Mouse (Mus musculus): ENCODE data around the gene Cntd1. TPM values are rescaled to one million over a fixed set of nuclear protein-coding genes. Genes with fewer than 3 reads are reported as not detected.
"Not testable (repeated sequence)": the region's sequence is repeated elsewhere in the genome, so short reads cannot be mapped to it uniquely, and the experiment has no call there.

Cntd1 gene
- polyA plus RNA-seq, 1 experiment from 2014 or later: 1.7 TPM

- no peaks in the 10 kb centered on the region; the same call in 1 of the 2 replicates for H3K4me1 ChIP-seq
- peaks cover 45% of the 10 kb centered on the region for H3K36me3 ChIP-seq
- H3K9ac ChIP-seq: no peak overlapping the region
- no peaks in the 10 kb centered on the region for H3K9me3 ChIP-seq
- no peak for ATAC-seq (ENCODE audit: borderline replicate concordance, extremely low read depth, low FRiP score, low TSS enrichment)
- H3K4me3 ChIP-seq: no peak overlapping the region
- H3K27ac ChIP-seq: no peak overlapping the region
- no peak overlapping the region for H3K4me2 ChIP-seq
- no peaks in the 10 kb centered on the region for H3K27me3 ChIP-seq
- WGBS: 83% methylated on average over 11 of the region's 11 CpGs
Measured at GRCm38 (mm10) chr11:101326147-101326546, 47.3 kb downstream of the Cntd1 start.

- ATAC-seq (ENCODE audit: borderline replicate concordance, extremely low read depth, low FRiP score, low TSS enrichment): no peak
Measured at GRCm38 (mm10) chr11:101327311-101327710, 48.5 kb downstream of the Cntd1 start.

GRCm38 (mm10) chr11:101328941-101329635, 50.3 kb downstream of the Cntd1 start:
- Histone ChIP-seq H3K4me1 (no peaks in the 10 kb centered on the region; the same call in 1 of the 2 replicates), H3K27ac (no peak overlapping the region), H3K4me2 (no peak overlapping the region), H3K36me3 (peaks cover 17% of the 10 kb centered on the region), H3K9me3 (no peaks in the 10 kb centered on the region), H3K4me3 (no peak overlapping the region), H3K9ac (no peak overlapping the region), H3K27me3 (no peaks in the 10 kb centered on the region)
- ATAC-seq (ENCODE audit: borderline replicate concordance, extremely low read depth, low FRiP score, low TSS enrichment): no peak
- WGBS: 63% methylated on average over 6 of the region's 6 CpGs

More at GRCm38 (mm10) chr11:101327311-101327710, 48.5 kb downstream of the Cntd1 start:
- H3K4me2 ChIP-seq: no peak overlapping the region
- no peaks in the 10 kb centered on the region for H3K9me3 ChIP-seq
- H3K27ac ChIP-seq: no peak overlapping the region
- no peak overlapping the region for H3K9ac ChIP-seq
- WGBS: 51% methylated on average over 3 of the region's 3 CpGs
- H3K4me3 ChIP-seq: no peak overlapping the region
- H3K27me3 ChIP-seq: no peaks in the 10 kb centered on the region
- H3K36me3 ChIP-seq: peaks cover 34% of the 10 kb centered on the region
- H3K4me1 ChIP-seq: no peaks in the 10 kb centered on the region; the same call in 1 of the 2 replicates

DNA sequence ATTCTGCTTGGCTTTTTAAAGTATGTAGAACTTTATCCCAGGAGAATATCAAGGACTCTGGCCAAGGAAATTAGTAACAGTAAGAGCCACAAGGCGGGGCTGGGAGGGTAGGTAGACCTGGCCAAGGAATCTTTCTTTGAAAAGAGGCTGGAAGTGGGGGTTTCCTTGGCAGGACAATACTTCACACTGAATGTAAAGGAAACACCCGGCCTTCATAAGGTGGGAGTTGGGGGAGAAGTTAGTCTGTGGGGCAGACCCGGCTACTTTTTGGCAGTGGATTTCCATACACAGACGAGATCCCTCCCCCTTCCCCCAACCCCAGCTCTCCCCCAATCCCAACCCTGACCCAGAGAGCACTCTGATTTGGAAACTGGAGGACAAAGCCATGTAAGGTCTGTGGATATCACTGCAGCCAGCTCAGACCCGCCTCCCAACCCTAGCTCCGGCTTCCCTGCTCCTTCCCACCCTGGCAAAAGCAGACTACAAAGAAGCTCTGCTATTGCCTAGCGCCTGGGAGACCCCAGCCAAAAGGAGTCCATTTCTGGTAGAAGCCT, 51.6 kb downstream of the Cntd1 start, which contains the start of gene Aoc3:
Aoc3 (plus strand) TSS at position 235 of the 554 bp plus-strand sequence.
- no peak within 1 kb of the TSS for H3K4me3 ChIP-seq
- peak within 1 kb of the TSS; percentile 13; the same call in 1 of the 2 replicates for H3K4me2 ChIP-seq
- H3K36me3 ChIP-seq: peaks cover 4% of the 10 kb centered on the region; the same call in 1 of the 2 replicates
- H3K4me1 ChIP-seq: no peaks in the 10 kb centered on the region; the same call in 1 of the 2 replicates
- WGBS: 59% methylated on average over 7 of the region's 7 CpGs
- H3K27ac ChIP-seq: no peak within 1 kb of the TSS
- 0 out of 2 replicates have a peak, but pooled peaks have one; percentile 36 for ATAC-seq (ENCODE audit: borderline replicate concordance, extremely low read depth, low FRiP score, low TSS enrichment)
- no peaks in the 10 kb centered on the region for H3K27me3 ChIP-seq
- no peaks in the 10 kb centered on the region for H3K9me3 ChIP-seq
- H3K9ac ChIP-seq: no peak within 1 kb of the TSS

- 75% methylated on average over 6 of the region's 6 CpGs for WGBS
- H3K9ac ChIP-seq, H3K4me1 ChIP-seq, H3K36me3 ChIP-seq, H3K9me3 ChIP-seq, H3K27ac ChIP-seq, H3K27me3 ChIP-seq, H3K4me3 ChIP-seq: not testable (repeated sequence)
- H3K4me2 ChIP-seq: peak overlapping the region; percentile 13; the same call in 1 of the 2 replicates
- 0 out of 2 replicates have a peak, but pooled peaks have one; percentile 20 for ATAC-seq (ENCODE audit: borderline replicate concordance, extremely low read depth, low FRiP score, low TSS enrichment)
Measured at GRCm38 (mm10) chr11:101330961-101331360, 52.1 kb downstream of the Cntd1 start.

DNA sequence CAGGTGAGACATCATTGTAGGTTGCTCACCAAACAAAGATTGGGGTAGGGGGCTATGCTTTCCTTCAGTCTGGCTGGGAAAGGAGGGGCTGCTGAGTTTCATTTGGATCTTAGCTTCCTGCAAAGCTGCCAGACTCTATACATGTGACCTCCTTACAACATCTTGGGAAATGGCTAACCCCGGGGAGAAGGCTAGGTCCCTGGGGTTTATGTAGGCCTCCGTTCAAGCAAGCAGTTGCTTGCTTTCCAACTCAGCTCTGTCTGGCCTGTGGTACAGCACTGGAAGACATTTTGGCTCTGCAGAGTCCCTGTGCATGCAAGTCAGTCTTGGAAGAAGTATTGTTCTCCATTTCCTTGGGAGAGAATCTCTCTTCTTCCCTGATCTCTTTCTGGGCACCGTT, 53.7 kb downstream of the Cntd1 start:
- ATAC-seq (ENCODE audit: borderline replicate concordance, extremely low read depth, low FRiP score, low TSS enrichment): no peak
- 74% methylated on average over 3 of the region's 3 CpGs for WGBS
- no peaks in the 10 kb centered on the region for H3K9me3 ChIP-seq
- H3K4me3 ChIP-seq: no peak overlapping the region
- no peak overlapping the region for H3K27ac ChIP-seq
- no peaks in the 10 kb centered on the region for H3K36me3 ChIP-seq
- no peak overlapping the region for H3K9ac ChIP-seq
- peaks cover 2% of the 10 kb centered on the region for H3K4me1 ChIP-seq
- no peak overlapping the region for H3K4me2 ChIP-seq
- H3K27me3 ChIP-seq: no peaks in the 10 kb centered on the region

- no peak for ATAC-seq (ENCODE audit: borderline replicate concordance, extremely low read depth, low FRiP score, low TSS enrichment)
- no peak overlapping the region for H3K9ac ChIP-seq
- no peaks in the 10 kb centered on the region for H3K36me3 ChIP-seq
- H3K27me3 ChIP-seq: no peaks in the 10 kb centered on the region
- 46% methylated on average over 10 of the region's 10 CpGs for WGBS
- no peak overlapping the region for H3K27ac ChIP-seq
- no peak overlapping the region for H3K4me3 ChIP-seq
- 0 out of 2 replicates have a peak overlapping the region, but pooled peaks have one; percentile 4 for H3K4me2 ChIP-seq
- peaks cover 6% of the 10 kb centered on the region for H3K4me1 ChIP-seq
- H3K9me3 ChIP-seq: no peaks in the 10 kb centered on the region
Measured at GRCm38 (mm10) chr11:101334023-101334422, 55.2 kb downstream of the Cntd1 start.

GRCm38 (mm10) chr11:101334516-101334915, 55.7 kb downstream of the Cntd1 start:
- no peak for ATAC-seq (ENCODE audit: borderline replicate concordance, extremely low read depth, low FRiP score, low TSS enrichment)
- no peak overlapping the region for H3K4me3 ChIP-seq
- no peak overlapping the region for H3K27ac ChIP-seq
- no peaks in the 10 kb centered on the region for H3K27me3 ChIP-seq
- 17% methylated on average over 6 of the region's 6 CpGs for WGBS
- no peak overlapping the region for H3K9ac ChIP-seq
- no peak overlapping the region for H3K4me2 ChIP-seq
- H3K36me3 ChIP-seq: no peaks in the 10 kb centered on the region
- no peaks in the 10 kb centered on the region for H3K9me3 ChIP-seq
- peaks cover 6% of the 10 kb centered on the region for H3K4me1 ChIP-seq

DNA sequence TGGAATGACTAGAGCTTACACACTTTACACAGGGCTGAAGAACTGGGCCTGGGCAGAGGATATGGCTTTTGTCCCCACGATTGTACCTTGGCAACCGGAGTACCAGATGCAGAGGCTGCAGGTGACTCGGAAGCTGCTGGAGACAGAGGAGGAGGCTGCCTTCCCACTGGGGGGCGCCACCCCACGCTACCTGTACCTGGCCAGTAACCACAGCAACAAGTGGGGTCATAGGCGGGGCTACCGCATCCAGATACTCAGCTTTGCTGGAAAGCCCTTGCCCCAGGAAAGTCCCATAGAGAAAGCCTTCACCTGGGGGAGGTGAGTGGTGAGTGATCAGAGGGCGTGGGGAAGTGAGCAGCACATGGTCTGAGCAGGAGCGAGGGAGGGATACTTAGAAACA, 56.9 kb downstream of the Cntd1 start:
- no peaks in the 10 kb centered on the region for H3K9me3 ChIP-seq
- H3K27ac ChIP-seq: no peak overlapping the region
- no peak for ATAC-seq (ENCODE audit: borderline replicate concordance, extremely low read depth, low FRiP score, low TSS enrichment)
- no peak overlapping the region for H3K9ac ChIP-seq
- H3K4me3 ChIP-seq: no peak overlapping the region
- 73% methylated on average over 9 of the region's 9 CpGs for WGBS
- no peaks in the 10 kb centered on the region for H3K36me3 ChIP-seq
- no peak overlapping the region for H3K4me2 ChIP-seq
- no peaks in the 10 kb centered on the region for H3K27me3 ChIP-seq
- H3K4me1 ChIP-seq: peaks cover 6% of the 10 kb centered on the region

DNA sequence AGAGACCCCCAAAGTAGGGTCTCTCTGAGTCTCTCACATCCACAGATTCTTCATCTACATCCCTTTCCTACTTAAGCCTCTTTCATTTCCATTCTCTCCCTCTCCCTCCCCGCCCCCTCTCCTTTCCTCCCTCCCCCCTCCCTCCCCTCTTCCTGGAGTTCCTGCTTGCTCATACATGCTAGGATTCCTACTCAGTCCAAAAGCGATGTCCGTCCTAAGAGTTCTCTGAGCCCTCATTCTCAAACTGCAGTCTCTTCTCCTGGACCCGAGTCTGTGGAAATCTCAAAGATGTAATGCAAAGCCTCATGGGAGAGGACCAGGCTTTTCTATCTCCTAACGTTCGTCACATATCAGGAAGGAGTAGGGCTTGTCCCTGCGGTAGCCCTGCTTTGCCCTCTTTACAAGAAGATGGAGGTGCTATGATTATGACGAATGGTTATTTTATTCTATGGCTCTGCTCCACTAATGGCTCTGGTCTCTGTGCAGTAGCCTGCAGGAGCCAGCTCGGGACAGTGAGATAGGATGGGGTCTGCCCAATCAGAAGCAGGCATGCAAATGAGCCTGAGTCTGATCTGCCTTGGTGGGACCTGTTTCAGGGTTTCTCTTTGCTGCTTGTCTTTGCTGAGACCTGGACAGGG, 59.4 kb downstream of the Cntd1 start:
- peak; percentile 84; the same call in 1 of the 2 replicates for ATAC-seq (ENCODE audit: borderline replicate concordance, extremely low read depth, low FRiP score, low TSS enrichment)
- Histone ChIP-seq H3K27ac (peak overlapping the region; percentile 7; the same call in 1 of the 2 replicates), H3K9me3 (no peaks in the 10 kb centered on the region), H3K4me3 (peak overlapping the region; percentile 19), H3K36me3 (no peaks in the 10 kb centered on the region), H3K9ac (no peak overlapping the region), H3K27me3 (no peaks in the 10 kb centered on the region), H3K4me1 (peaks cover 6% of the 10 kb centered on the region), H3K4me2 (peak overlapping the region; percentile 56)
- WGBS: 3% methylated on average over 9 of the region's 9 CpGs

All from lung, embryonic 15.5 days (tissue).